Mouse (Mus musculus): ENCODE measurements around the gene Uri1. TPM values are rescaled to one million over a fixed set of nuclear protein-coding genes. Genes with fewer than 3 reads are reported as not detected.

The Uri1 gene
- polyA plus RNA-seq, 1 experiment = 205 TPM

DNA sequence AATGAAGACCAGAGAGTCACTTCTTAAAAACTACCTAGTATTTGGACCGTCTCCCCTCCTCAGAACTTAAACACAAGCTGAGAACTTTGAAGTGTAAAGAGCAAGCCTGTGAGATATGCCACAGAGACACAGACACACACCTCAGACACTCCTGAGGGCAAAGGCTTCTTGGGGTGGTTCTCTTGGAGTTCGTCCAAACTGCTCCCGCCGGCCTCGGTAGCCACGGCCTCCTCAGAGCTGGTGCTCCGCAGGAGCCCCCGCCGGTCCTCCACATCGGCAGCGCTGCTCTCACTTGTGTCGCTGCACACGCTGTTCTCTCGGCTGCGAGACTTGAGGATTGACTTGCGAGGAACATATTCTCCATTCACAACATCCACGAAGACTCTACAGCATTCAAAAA lies 61.0 kb downstream of the Uri1 start:
- Histone ChIP-seq H3K9me3 (replicated peaks; ENCODE audit: control insufficient read depth, insufficient read depth, low read length, poor library complexity, severe bottlenecking) (no peaks in the 10 kb centered on the region), H3K27me3 (ENCODE audit: control insufficient read depth, insufficient read depth, low read length, poor library complexity, severe bottlenecking) (no peaks in the 10 kb centered on the region), H3K9ac (ENCODE audit: low read depth, poor library complexity, severe bottlenecking) (no peak overlapping the region), H3K4me3 (ENCODE audit: low read depth, low read length) (no peak overlapping the region), H3K27ac (ENCODE audit: insufficient read depth, low read length) (no peak overlapping the region), H3K4me1 (ENCODE audit: control insufficient read depth, insufficient read depth, low read length) (no peaks in the 10 kb centered on the region), H3K36me3 (ENCODE audit: control insufficient read depth, insufficient read depth, low read length, poor library complexity, severe bottlenecking) (peaks cover 82% of the 10 kb centered on the region)
- TF ChIP-seq POLR2A (IDR thresholded peaks at IDR 0.05; ENCODE audit: insufficient read depth, low read length) (no peak), EP300 (IDR thresholded peaks at IDR 0.05; ENCODE audit: insufficient read depth, low read depth, low read length) (no peak)

DNA sequence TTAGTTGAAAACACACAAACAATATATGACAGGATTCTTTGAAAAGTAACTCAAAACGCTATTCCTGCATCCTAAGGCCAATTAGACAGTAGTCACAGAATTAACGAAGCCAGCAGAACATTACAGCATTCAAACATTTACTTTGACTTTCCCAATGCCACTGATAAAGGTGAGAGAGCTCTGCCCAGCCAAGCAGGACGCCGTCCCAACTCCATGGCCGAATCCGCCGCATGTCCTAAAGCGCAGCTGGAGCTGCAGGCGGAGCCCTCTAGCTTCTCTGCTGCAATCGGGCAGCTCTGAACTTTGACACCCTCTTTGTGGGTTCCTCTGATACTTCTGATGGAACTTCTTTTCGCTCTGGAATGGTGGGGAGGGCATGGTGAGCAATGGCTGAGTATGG lies 62.1 kb downstream of the Uri1 start:
- peaks cover 78% of the 10 kb centered on the region for H3K36me3 ChIP-seq (ENCODE audit: control insufficient read depth, insufficient read depth, low read length, poor library complexity, severe bottlenecking)
- H3K27ac ChIP-seq (ENCODE audit: insufficient read depth, low read length) = no peak overlapping the region
- no peak overlapping the region for H3K4me3 ChIP-seq (ENCODE audit: low read depth, low read length)
- TF ChIP-seq CTCF (IDR thresholded peaks at IDR 0.05; ENCODE audit: low read depth, low read length) (no peak), EP300 (IDR thresholded peaks at IDR 0.05; ENCODE audit: insufficient read depth, low read depth, low read length) (no peak), POLR2A (IDR thresholded peaks at IDR 0.05; ENCODE audit: insufficient read depth, low read length) (no peak)
- H3K27me3 ChIP-seq (ENCODE audit: control insufficient read depth, insufficient read depth, low read length, poor library complexity, severe bottlenecking) = no peaks in the 10 kb centered on the region
- no peak overlapping the region for H3K9ac ChIP-seq (ENCODE audit: low read depth, poor library complexity, severe bottlenecking)
- no peaks in the 10 kb centered on the region for H3K9me3 ChIP-seq (replicated peaks; ENCODE audit: control insufficient read depth, insufficient read depth, low read length, poor library complexity, severe bottlenecking)
- H3K4me1 ChIP-seq (ENCODE audit: control insufficient read depth, insufficient read depth, low read length) = no peaks in the 10 kb centered on the region

DNA sequence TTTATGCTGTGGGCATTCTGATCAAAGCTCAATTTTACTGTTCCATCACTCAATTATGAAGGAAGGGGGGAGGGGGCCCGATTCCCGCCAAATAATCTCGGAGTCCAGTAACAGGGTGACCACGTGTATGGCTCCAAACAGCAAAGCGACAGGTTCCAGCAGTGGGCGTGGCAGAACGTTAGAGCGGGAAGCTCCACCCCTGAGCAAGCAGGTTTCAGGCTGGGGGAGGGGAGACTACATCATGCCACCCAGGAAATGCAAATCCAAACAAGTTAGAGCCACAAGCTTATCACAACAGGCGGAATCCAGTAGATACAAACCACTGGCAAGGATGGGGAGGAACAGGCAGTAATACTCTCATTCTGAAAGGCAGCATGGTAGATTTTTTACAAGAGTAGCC lies 71.5 kb downstream of the Uri1 start:
- no peak for TF ChIP-seq POLR2A (IDR thresholded peaks at IDR 0.05; ENCODE audit: insufficient read depth, low read length)
- no peak for TF ChIP-seq CTCF (IDR thresholded peaks at IDR 0.05; ENCODE audit: low read depth, low read length)
- TF ChIP-seq EP300 (IDR thresholded peaks at IDR 0.05; ENCODE audit: insufficient read depth, low read depth, low read length) = peak; percentile 50; the same call in 1 of the 2 replicates
- Histone ChIP-seq H3K9ac (ENCODE audit: low read depth, poor library complexity, severe bottlenecking) (no peak overlapping the region), H3K9me3 (replicated peaks; ENCODE audit: control insufficient read depth, insufficient read depth, low read length, poor library complexity, severe bottlenecking) (no peaks in the 10 kb centered on the region), H3K27ac (ENCODE audit: insufficient read depth, low read length) (no peak overlapping the region), H3K4me1 (ENCODE audit: control insufficient read depth, insufficient read depth, low read length) (peaks cover 1% of the 10 kb centered on the region), H3K36me3 (ENCODE audit: control insufficient read depth, insufficient read depth, low read length, poor library complexity, severe bottlenecking) (peaks cover 13% of the 10 kb centered on the region), H3K27me3 (ENCODE audit: control insufficient read depth, insufficient read depth, low read length, poor library complexity, severe bottlenecking) (no peaks in the 10 kb centered on the region), H3K4me3 (ENCODE audit: low read depth, low read length) (no peak overlapping the region)

DNA sequence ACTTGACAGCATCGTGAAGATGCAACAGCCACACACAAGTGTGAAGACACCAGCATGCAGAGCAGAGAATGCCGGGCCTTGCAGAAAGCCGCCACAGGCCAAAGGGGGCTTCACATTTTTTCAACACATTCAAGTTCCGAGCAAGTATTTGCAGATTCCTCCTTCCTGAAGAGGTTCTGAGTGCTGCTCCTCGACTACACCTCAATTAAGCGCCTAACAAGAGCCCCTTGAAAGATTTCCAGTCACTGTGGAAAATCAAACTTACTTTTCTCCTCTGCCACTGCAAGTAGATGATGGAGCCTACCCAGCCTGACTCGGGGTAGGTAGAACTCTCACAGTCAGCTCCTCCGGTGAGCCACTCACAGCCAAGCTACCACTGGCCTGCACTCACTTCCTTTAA lies 86.9 kb downstream of the Uri1 start:
- Histone ChIP-seq H3K4me3 (ENCODE audit: low read depth, low read length) (no peak overlapping the region), H3K36me3 (ENCODE audit: control insufficient read depth, insufficient read depth, low read length, poor library complexity, severe bottlenecking) (peaks cover 5% of the 10 kb centered on the region), H3K27me3 (ENCODE audit: control insufficient read depth, insufficient read depth, low read length, poor library complexity, severe bottlenecking) (no peaks in the 10 kb centered on the region), H3K9ac (ENCODE audit: low read depth, poor library complexity, severe bottlenecking) (no peak overlapping the region), H3K27ac (ENCODE audit: insufficient read depth, low read length) (no peak overlapping the region), H3K4me1 (ENCODE audit: control insufficient read depth, insufficient read depth, low read length) (peaks cover 3% of the 10 kb centered on the region), H3K9me3 (replicated peaks; ENCODE audit: control insufficient read depth, insufficient read depth, low read length, poor library complexity, severe bottlenecking) (no peaks in the 10 kb centered on the region)
- TF ChIP-seq POLR2A (IDR thresholded peaks at IDR 0.05; ENCODE audit: insufficient read depth, low read length) = no peak
- TF ChIP-seq EP300 (IDR thresholded peaks at IDR 0.05; ENCODE audit: insufficient read depth, low read depth, low read length) = no peak

DNA sequence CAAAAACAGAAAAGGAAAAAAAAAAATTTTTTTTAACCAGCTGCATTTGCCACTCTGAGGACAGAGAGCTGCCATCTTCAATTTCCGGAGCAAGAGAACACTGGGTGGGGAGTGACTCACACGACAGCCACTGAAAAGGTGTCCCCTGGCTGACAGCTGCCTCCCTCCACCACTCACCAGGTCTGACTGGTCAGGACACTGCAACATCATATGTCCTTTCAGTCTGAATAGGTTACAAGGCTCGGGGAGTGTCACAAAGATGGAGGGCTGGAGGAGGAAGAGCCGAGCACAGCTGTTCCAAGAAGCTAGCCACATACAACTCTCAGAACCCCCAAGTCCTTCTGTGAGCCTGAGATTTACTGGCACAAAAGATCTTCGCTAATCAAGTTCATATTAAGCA lies 87.6 kb downstream of the Uri1 start:
- Histone ChIP-seq H3K27me3 (ENCODE audit: control insufficient read depth, insufficient read depth, low read length, poor library complexity, severe bottlenecking) (no peaks in the 10 kb centered on the region), H3K36me3 (ENCODE audit: control insufficient read depth, insufficient read depth, low read length, poor library complexity, severe bottlenecking) (peaks cover 5% of the 10 kb centered on the region), H3K9ac (ENCODE audit: low read depth, poor library complexity, severe bottlenecking) (no peak overlapping the region), H3K27ac (ENCODE audit: insufficient read depth, low read length) (no peak overlapping the region), H3K9me3 (replicated peaks; ENCODE audit: control insufficient read depth, insufficient read depth, low read length, poor library complexity, severe bottlenecking) (no peaks in the 10 kb centered on the region), H3K4me3 (ENCODE audit: low read depth, low read length) (no peak overlapping the region), H3K4me1 (ENCODE audit: control insufficient read depth, insufficient read depth, low read length) (peaks cover 3% of the 10 kb centered on the region)
- TF ChIP-seq POLR2A (IDR thresholded peaks at IDR 0.05; ENCODE audit: insufficient read depth, low read length) = no peak
- TF ChIP-seq CTCF (IDR thresholded peaks at IDR 0.05; ENCODE audit: low read depth, low read length) = no peak
- no peak for TF ChIP-seq EP300 (IDR thresholded peaks at IDR 0.05; ENCODE audit: insufficient read depth, low read depth, low read length)

DNA sequence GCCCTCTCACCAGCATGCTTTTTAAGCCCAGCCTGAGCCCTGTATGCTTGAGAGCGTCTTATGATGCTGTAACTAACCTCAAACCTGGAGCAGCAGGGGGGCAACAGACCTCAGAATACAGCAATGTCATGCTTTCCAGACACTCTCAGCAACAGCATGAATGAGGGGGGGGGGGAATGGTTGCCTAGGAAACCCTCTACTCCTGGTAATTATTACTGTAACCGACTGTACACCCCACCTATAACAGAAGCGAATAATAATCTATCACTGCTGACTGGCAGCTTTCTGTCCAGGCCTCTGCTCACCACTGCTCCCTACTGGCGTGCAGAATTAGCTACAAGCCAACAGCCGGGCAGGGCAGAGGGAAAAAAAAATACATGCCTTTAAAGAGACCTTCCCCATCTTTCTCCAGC lies 88.6 kb downstream of the Uri1 start:
- Histone ChIP-seq H3K9ac (ENCODE audit: low read depth, poor library complexity, severe bottlenecking) (no peak overlapping the region), H3K27me3 (ENCODE audit: control insufficient read depth, insufficient read depth, low read length, poor library complexity, severe bottlenecking) (no peaks in the 10 kb centered on the region), H3K27ac (ENCODE audit: insufficient read depth, low read length) (no peak overlapping the region), H3K36me3 (ENCODE audit: control insufficient read depth, insufficient read depth, low read length, poor library complexity, severe bottlenecking) (peaks cover 4% of the 10 kb centered on the region; the same call in 1 of the 2 replicates), H3K4me1 (ENCODE audit: control insufficient read depth, insufficient read depth, low read length) (peaks cover 3% of the 10 kb centered on the region), H3K9me3 (replicated peaks; ENCODE audit: control insufficient read depth, insufficient read depth, low read length, poor library complexity, severe bottlenecking) (no peaks in the 10 kb centered on the region), H3K4me3 (ENCODE audit: low read depth, low read length) (no peak overlapping the region)
- TF ChIP-seq EP300 (IDR thresholded peaks at IDR 0.05; ENCODE audit: insufficient read depth, low read depth, low read length) (no peak), CTCF (IDR thresholded peaks at IDR 0.05; ENCODE audit: low read depth, low read length) (peak; percentile 77), POLR2A (IDR thresholded peaks at IDR 0.05; ENCODE audit: insufficient read depth, low read length) (no peak)
